Mouse (Mus musculus) testis, adult 2 months (tissue): Measurements from ENCODE around the gene Padi3.

Experiments used
- CTCF ChIP-seq: fragments of 200-500 bp; IDR thresholded peaks from 2 replicates; pipeline ENCODE4 v1.5.1; 2012; ENCODE audit warnings: low read depth, mild to moderate bottlenecking, inconsistent platforms, low read length, moderate library complexity; ENCODE audit not compliant: control insufficient read depth, insufficient read depth, insufficient replicate concordance
- POLR2A ChIP-seq: fragments of 200-500 bp; IDR thresholded peaks from 2 replicates; pipeline ENCODE4 v1.6.1; 2012; ENCODE audit warnings: low read depth, mild to moderate bottlenecking, inconsistent platforms, low read length, moderate library complexity; ENCODE audit not compliant: control insufficient read depth

- no peak for TF ChIP-seq CTCF
- no peak for TF ChIP-seq POLR2A
These were observed 5.8 kb upstream of the Padi3 start for GRCm38 (mm10) chr4:140815996-140816917.
